Mouse (Mus musculus) limb, embryonic 15.5 days (tissue): Measurements from ENCODE around the gene Dcaf12. TPM values are rescaled to one million over a fixed set of nuclear protein-coding genes. Genes with fewer than 3 reads are reported as not detected.
A peak's percentile ranks its signal among the peaks of the same experiment; 100 is the strongest.

Experiments used
- ATAC-seq: fragments of 200-750 bp; cut with Nextera tagmentation; 2 replicates; pipeline ENCODE4 v1.8.0; 2017; ENCODE audit warnings: low read depth, moderate TSS enrichment; ENCODE audit not compliant: insufficient number of reproducible peaks, low FRiP score, low TSS enrichment
- H3K27ac ChIP-seq: fragments of 300-500 bp; sonication (generic); 2 replicates; pipeline ENCODE4 v1.5.1; 2015; ENCODE audit warnings: moderate library complexity, mild to moderate bottlenecking, inconsistent platforms
- H3K27me3 ChIP-seq: fragments of 300-500 bp; sonication (generic); 2 replicates; pipeline ENCODE4 v1.6.1; 2015; ENCODE audit warnings: inconsistent platforms
- H3K36me3 ChIP-seq: fragments of 300-500 bp; sonication (generic); 2 replicates; pipeline ENCODE4 v1.6.1; 2015; ENCODE audit warnings: inconsistent platforms
- H3K4me1 ChIP-seq: fragments of 300-500 bp; sonication (generic); 2 replicates; pipeline ENCODE4 v1.6.1; 2015; ENCODE audit warnings: inconsistent platforms
- H3K4me2 ChIP-seq: fragments of 300-500 bp; sonication (generic); 2 replicates; pipeline ENCODE4 v1.6.1; 2015; ENCODE audit warnings: mild to moderate bottlenecking, inconsistent platforms
- H3K4me3 ChIP-seq: fragments of 300-500 bp; sonication (generic); 2 replicates; pipeline ENCODE4 v1.5.1; 2015; ENCODE audit warnings: mild to moderate bottlenecking, inconsistent platforms
- H3K9ac ChIP-seq: fragments of 300-500 bp; sonication (generic); 2 replicates; pipeline ENCODE4 v1.6.1; 2015; ENCODE audit warnings: inconsistent platforms
- H3K9me3 ChIP-seq: fragments of 300-500 bp; sonication (generic); 2 replicates; pipeline ENCODE4 v1.6.1; 2016; ENCODE audit warnings: inconsistent platforms
- WGBS: fragments of 180-500 bp; shearing (Covaris S2); methylation state at CpG from one replicate; pipeline ENCODE4 v1.1.7; 2015; 5-methylcytosine and 5-hydroxymethylcytosine counted together
- polyA plus RNA-seq: library from polyadenylated mRNA; unstranded; fragments of >200 nt; fragmentation: Nextera tagmentation; extraction: Ambion mirVana; gene quantifications from 2 replicates; pipeline ENCODE4 v1.2.1, GENCODE M21; 2015

Gene Dcaf12
- polyA plus RNA-seq, 1 experiment from 2014 or later, result 60.6 TPM

GRCm38 (mm10) chr4:41340912-41341550, 26.3 kb upstream of the Dcaf12 start:
- Histone ChIP-seq H3K36me3 (no peaks in the 10 kb centered on the region), H3K9ac (no peak overlapping the region), H3K4me1 (no peaks in the 10 kb centered on the region), H3K27me3 (no peaks in the 10 kb centered on the region), H3K4me2 (no peak overlapping the region), H3K9me3 (no peaks in the 10 kb centered on the region), H3K27ac (no peak overlapping the region), H3K4me3 (no peak overlapping the region)
- ATAC-seq, result no peak
- WGBS, result 80% methylated on average over 11 of the region's 11 CpGs

GRCm38 (mm10) chr4:41336546-41336945, 21.9 kb upstream of the Dcaf12 start:
- no peak for ATAC-seq
- Histone ChIP-seq H3K9ac (no peak overlapping the region), H3K4me3 (no peak overlapping the region), H3K27ac (no peak overlapping the region), H3K4me1 (no peaks in the 10 kb centered on the region), H3K4me2 (no peak overlapping the region), H3K9me3 (no peaks in the 10 kb centered on the region), H3K27me3 (no peaks in the 10 kb centered on the region), H3K36me3 (no peaks in the 10 kb centered on the region)

DNA sequence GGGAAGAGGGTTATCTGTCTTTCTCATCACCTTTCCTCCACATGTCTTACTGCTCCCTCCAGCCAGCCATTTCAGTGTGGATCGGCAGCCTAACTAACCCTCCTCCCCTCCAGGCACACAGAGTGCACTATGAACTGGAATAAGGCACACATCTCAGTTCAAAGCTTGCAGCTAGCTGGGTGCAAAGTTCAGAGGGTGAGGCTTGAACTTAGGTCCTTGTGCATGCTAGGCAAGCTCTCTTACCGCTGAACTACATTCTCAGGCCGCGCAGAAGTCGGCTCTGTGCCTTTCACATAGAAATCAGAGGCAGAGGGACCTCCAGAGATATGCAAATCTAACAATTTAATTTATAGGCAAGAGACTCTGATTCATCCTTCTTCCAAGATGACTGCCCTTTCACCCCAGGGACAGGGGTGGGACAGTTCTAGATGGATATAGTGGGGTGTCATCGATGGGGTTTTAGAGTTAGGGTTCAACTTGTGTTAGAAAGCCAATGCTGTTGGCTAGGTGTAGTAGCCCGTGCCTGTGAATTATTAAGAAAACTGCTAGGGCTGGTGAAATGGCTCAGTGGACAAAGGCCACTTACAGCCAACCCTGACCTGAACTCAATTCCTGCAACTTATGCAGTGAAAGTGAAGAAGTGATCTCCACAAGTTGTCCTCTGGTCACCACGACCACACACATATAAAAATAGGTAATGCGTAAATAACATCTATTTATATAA, 17.2 kb upstream of the Dcaf12 start:
- Histone ChIP-seq H3K9me3 (no peaks in the 10 kb centered on the region), H3K36me3 (no peaks in the 10 kb centered on the region), H3K4me2 (no peak overlapping the region), H3K4me1 (no peaks in the 10 kb centered on the region), H3K27me3 (no peaks in the 10 kb centered on the region), H3K9ac (no peak overlapping the region), H3K4me3 (no peak overlapping the region), H3K27ac (no peak overlapping the region)
- 86% methylated on average over 9 of the region's 9 CpGs for WGBS
- no peak for ATAC-seq

- Histone ChIP-seq H3K27ac (no peak overlapping the region), H3K36me3 (no peaks in the 10 kb centered on the region), H3K4me3 (no peak overlapping the region), H3K9ac (no peak overlapping the region), H3K9me3 (no peaks in the 10 kb centered on the region), H3K27me3 (no peaks in the 10 kb centered on the region), H3K4me2 (no peak overlapping the region), H3K4me1 (no peaks in the 10 kb centered on the region)
- 72% methylated on average over 3 of the region's 3 CpGs for WGBS
- no peak for ATAC-seq
Measured at GRCm38 (mm10) chr4:41331085-41331484, 16.4 kb upstream of the Dcaf12 start.

- WGBS, result 66% methylated on average over 4 of the region's 4 CpGs
- no peaks in the 10 kb centered on the region for H3K27me3 ChIP-seq
Measured at GRCm38 (mm10) chr4:41329481-41329880, 14.8 kb upstream of the Dcaf12 start.

GRCm38 (mm10) chr4:41326876-41327275, 12.2 kb upstream of the Dcaf12 start:
- Histone ChIP-seq H3K4me1 (no peaks in the 10 kb centered on the region), H3K9ac (no peak overlapping the region), H3K27ac (no peak overlapping the region), H3K36me3 (no peaks in the 10 kb centered on the region), H3K4me3 (no peak overlapping the region), H3K9me3 (no peaks in the 10 kb centered on the region), H3K27me3 (no peaks in the 10 kb centered on the region), H3K4me2 (no peak overlapping the region)
- no peak for ATAC-seq
- 89% methylated on average over 6 of the region's 6 CpGs for WGBS

More at GRCm38 (mm10) chr4:41329481-41329880, 14.8 kb upstream of the Dcaf12 start:
- ATAC-seq, result no peak
- Histone ChIP-seq H3K9ac (no peak overlapping the region), H3K9me3 (no peaks in the 10 kb centered on the region), H3K4me1 (no peaks in the 10 kb centered on the region), H3K27ac (no peak overlapping the region), H3K4me2 (no peak overlapping the region), H3K36me3 (no peaks in the 10 kb centered on the region), H3K4me3 (no peak overlapping the region)

DNA sequence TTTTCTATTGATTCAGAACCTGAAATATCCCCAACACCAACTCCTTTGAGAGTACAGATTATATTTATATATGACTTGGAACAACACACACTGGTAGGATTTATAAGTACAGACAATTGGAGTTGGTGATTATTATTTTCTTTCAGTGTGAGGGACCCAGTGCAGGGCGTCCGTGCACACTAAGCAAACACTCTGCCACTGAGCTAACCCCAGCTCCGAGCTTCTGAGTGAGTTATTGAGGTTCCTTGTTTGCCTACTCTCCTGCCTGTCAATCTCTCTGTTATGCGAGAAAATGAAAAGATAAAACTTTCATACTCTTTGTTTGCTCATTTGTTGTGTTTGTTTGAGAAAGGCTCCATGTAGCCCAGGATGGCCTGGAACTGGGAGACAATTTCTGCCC, 6.3 kb upstream of the Dcaf12 start:
- Histone ChIP-seq H3K27me3 (no peaks in the 10 kb centered on the region), H3K4me2 (no peak overlapping the region), H3K9me3 (no peaks in the 10 kb centered on the region), H3K36me3 (no peaks in the 10 kb centered on the region), H3K4me1 (no peaks in the 10 kb centered on the region), H3K4me3 (no peak overlapping the region), H3K9ac (no peak overlapping the region), H3K27ac (no peak overlapping the region)
- 76% methylated on average over 4 of the region's 4 CpGs for WGBS
- no peak for ATAC-seq

DNA sequence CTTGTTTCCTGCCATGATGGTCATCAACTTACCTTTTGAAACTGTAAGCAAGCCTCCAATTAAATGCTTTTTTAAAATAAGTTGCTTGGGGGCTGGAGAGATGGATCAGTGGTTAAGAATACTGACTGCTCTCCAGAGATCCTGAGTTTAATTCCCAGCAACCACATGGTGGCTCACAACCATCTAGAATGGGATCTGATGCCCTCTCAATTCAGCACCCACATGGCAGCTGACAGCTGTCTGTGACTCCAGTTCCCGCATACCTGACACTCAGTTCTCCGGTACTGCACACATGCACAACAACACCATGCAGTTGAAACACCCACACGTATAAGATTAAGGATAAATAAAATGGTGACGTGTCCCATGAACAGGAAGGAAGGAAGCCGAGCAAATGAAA, 3.6 kb upstream of the Dcaf12 start:
- H3K4me2 ChIP-seq, result no peak overlapping the region
- H3K9me3 ChIP-seq, result no peaks in the 10 kb centered on the region
- no peak overlapping the region for H3K4me3 ChIP-seq
- no peaks in the 10 kb centered on the region for H3K27me3 ChIP-seq
- H3K36me3 ChIP-seq, result no peaks in the 10 kb centered on the region
- no peak overlapping the region for H3K9ac ChIP-seq
- no peak for ATAC-seq
- H3K4me1 ChIP-seq, result peaks cover 12% of the 10 kb centered on the region
- no peak overlapping the region for H3K27ac ChIP-seq
- WGBS, result 83% methylated on average over 5 of the region's 5 CpGs

DNA sequence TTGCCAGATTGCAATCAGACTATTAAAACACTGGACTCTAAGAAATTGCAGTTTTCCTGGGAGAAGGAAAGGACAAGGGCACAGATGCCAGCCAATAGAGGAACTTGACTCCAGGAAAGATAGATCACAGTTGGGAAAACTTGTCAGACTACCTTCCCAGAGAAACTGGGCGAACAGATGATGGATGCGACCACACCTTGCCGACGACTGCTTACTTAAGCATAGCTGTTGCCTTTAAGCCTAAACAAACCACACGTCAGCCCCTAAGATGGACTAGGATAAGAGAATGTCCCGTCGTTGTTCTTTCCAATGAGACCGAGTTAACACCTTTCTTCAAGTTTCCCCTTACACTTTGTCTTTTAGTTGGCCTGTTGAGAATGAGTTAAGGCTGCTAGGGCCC, 484 bp upstream of the Dcaf12 start:
- Histone ChIP-seq H3K9ac (peak overlapping the region; percentile 95), H3K9me3 (no peaks in the 10 kb centered on the region), H3K4me1 (peaks cover 22% of the 10 kb centered on the region), H3K27me3 (no peaks in the 10 kb centered on the region), H3K4me2 (peak overlapping the region; percentile 80), H3K36me3 (peaks cover 29% of the 10 kb centered on the region), H3K4me3 (peak overlapping the region; percentile 99), H3K27ac (peak overlapping the region; percentile 99)
- ATAC-seq, result no peak
- WGBS, result 41% methylated on average over 8 of the region's 8 CpGs

DNA sequence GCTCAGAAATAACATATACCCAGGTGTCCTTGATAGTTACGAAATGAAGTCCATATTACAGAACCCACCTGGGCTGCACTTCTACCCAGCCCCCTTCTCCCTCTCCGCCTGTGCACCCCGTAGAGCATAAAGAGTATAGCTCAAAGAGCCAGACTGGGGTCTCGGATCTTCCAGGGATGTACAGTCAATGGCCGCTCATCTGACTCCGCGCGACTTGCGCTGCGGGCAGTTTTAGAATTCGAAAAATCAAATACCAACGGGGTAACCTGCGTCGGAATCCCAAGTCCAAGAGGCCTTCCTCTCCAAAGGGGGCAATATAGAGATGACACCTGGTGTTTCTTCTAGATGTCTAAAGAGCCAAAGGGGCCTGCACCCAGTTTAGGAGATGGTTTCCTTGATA, 967 bp downstream of the Dcaf12 start:
- peaks cover 22% of the 10 kb centered on the region for H3K4me1 ChIP-seq
- 17% methylated on average over 14 of the region's 14 CpGs for WGBS
- no peaks in the 10 kb centered on the region for H3K27me3 ChIP-seq
- peak overlapping the region; percentile 99 for H3K27ac ChIP-seq
- peak overlapping the region; percentile 80 for H3K4me2 ChIP-seq
- peak overlapping the region; percentile 99 for H3K4me3 ChIP-seq
- peak overlapping the region; percentile 95 for H3K9ac ChIP-seq
- H3K9me3 ChIP-seq, result no peaks in the 10 kb centered on the region
- H3K36me3 ChIP-seq, result peaks cover 42% of the 10 kb centered on the region
- ATAC-seq, result no peak

DNA sequence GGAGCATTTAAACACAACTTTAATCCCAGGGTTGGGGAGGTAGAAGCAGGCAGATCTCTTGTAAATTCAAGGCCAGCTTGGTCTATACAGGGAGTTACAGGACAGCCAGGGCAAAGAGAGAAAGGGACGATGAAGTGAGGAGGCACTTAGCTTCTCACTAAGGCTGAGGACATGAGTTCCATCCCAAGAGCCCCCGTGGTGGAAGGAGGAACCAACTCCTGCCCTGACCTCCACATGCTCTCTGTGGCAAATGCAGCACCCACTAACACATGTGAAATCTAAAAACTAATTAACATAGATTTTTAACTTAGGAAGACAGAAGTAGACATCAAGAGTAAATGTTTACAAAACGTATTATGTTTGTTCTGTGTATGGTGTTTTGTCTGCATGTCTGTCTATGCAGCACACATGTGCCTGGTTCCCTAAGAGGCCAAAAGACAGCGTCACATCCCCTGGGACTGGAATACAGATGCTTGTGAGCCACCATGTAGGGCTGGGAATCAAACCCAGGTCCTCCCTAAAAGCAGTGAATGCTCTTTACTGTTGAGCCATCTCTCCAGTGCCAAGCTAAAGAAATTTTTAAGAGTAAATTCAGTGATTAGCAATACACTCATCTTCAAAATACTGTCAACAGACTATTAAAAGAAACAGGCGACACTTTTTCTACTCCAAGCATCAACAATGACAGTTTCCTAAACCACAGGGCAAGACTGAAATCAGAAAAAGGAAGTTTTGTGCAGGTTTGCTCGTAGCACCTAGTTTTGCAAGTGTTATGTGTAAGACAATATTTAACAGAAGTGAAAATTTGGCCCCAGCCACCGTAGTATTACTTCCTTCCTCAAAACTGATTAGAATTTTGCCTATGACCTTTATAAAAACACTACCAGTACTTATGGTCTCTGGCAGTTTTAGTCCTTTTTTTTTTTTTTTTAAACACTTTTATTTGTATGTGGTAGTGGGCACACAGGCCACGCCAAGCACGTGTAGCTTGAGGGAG, 3.8 kb downstream of the Dcaf12 start:
- ATAC-seq, result no peak
- WGBS, result 88% methylated on average over 9 of the region's 9 CpGs
- Histone ChIP-seq H3K9me3 (no peaks in the 10 kb centered on the region), H3K27ac (no peak overlapping the region), H3K36me3 (peaks cover 52% of the 10 kb centered on the region), H3K4me3 (no peak overlapping the region), H3K9ac (no peak overlapping the region), H3K4me1 (peaks cover 22% of the 10 kb centered on the region), H3K27me3 (no peaks in the 10 kb centered on the region), H3K4me2 (no peak overlapping the region)

- no peak overlapping the region for H3K9ac ChIP-seq
- no peak overlapping the region for H3K4me2 ChIP-seq
- H3K36me3 ChIP-seq, result peaks cover 57% of the 10 kb centered on the region
- 0 out of 2 replicates have a peak, but pooled peaks cover 3% of the 10 kb centered on the region for H3K4me1 ChIP-seq
- no peak overlapping the region for H3K4me3 ChIP-seq
- no peaks in the 10 kb centered on the region for H3K27me3 ChIP-seq
- H3K9me3 ChIP-seq, result no peaks in the 10 kb centered on the region
- 82% methylated on average over 6 of the region's 6 CpGs for WGBS
- ATAC-seq, result no peak
- no peak overlapping the region for H3K27ac ChIP-seq
Measured at GRCm38 (mm10) chr4:41307406-41307805, 7.3 kb downstream of the Dcaf12 start.
